Mouse (Mus musculus) stomach, embryonic 16.5 days (tissue): Measurements from ENCODE around the gene Ndufa13. TPM values are rescaled to one million over a fixed set of nuclear protein-coding genes. Genes with fewer than 3 reads are reported as not detected.

Experiments
- ATAC-seq: fragments of 200-750 bp; cut with Nextera tagmentation; 2 replicates; pipeline ENCODE4 v1.8.0; 2017; ENCODE audit warnings: moderate number of reproducible peaks, moderate TSS enrichment; ENCODE audit not compliant: insufficient read depth, low FRiP score
- H3K27ac ChIP-seq: fragments of 300-500 bp; sonication (generic); 2 replicates; pipeline ENCODE4 v1.5.1; 2014; ENCODE audit warnings: low read length
- H3K27me3 ChIP-seq: fragments of 300-500 bp; sonication (generic); 2 replicates; pipeline ENCODE4 v1.6.1; 2014; ENCODE audit warnings: low read length, control low read depth, mixed read lengths; ENCODE audit not compliant: control insufficient read depth, insufficient read depth
- H3K36me3 ChIP-seq: fragments of 300-500 bp; sonication (generic); 2 replicates; pipeline ENCODE4 v1.6.1; 2014; ENCODE audit warnings: low read length; ENCODE audit not compliant: control insufficient read depth, insufficient read depth
- H3K4me1 ChIP-seq: fragments of 300-500 bp; sonication (generic); 2 replicates; pipeline ENCODE4 v1.6.1; 2014; ENCODE audit warnings: low read length, control low read depth, mixed read lengths; ENCODE audit not compliant: control insufficient read depth, insufficient read depth
- H3K4me2 ChIP-seq: fragments of 300-500 bp; sonication (generic); 2 replicates; pipeline ENCODE4 v1.6.1; 2014; ENCODE audit warnings: low read depth, low read length, mixed read lengths
- H3K4me3 ChIP-seq: fragments of 300-500 bp; sonication (generic); replicated peaks from 2 replicates; pipeline ENCODE4 v1.5.1; 2014; ENCODE audit warnings: mild to moderate bottlenecking, low read length
- H3K9ac ChIP-seq: fragments of 300-500 bp; sonication (generic); 2 replicates; pipeline ENCODE4 v1.6.1; 2014; ENCODE audit warnings: low read length
- H3K9me3 ChIP-seq: fragments of 300-500 bp; sonication (generic); replicated peaks from 2 replicates; pipeline ENCODE4 v1.6.1; 2016; ENCODE audit warnings: low read length, control low read depth; ENCODE audit not compliant: control insufficient read depth
- WGBS: fragments of 180-500 bp; shearing (Covaris S2); extraction: QIAGEN DNeasy Blood & Tissue Kit; methylation state at CpG from one replicate; pipeline ENCODE4 v1.1.7; 2014; 5-methylcytosine and 5-hydroxymethylcytosine counted together
- polyA plus RNA-seq: library from polyadenylated mRNA; unstranded; fragments of >200 nt; fragmentation: Nextera tagmentation; extraction: Ambion mirVana; gene quantifications from 2 replicates; pipeline ENCODE4 v1.2.1, GENCODE M21; 2015

The Ndufa13 gene
- polyA plus RNA-seq, 1 experiment from 2014 or later = 193 TPM

DNA sequence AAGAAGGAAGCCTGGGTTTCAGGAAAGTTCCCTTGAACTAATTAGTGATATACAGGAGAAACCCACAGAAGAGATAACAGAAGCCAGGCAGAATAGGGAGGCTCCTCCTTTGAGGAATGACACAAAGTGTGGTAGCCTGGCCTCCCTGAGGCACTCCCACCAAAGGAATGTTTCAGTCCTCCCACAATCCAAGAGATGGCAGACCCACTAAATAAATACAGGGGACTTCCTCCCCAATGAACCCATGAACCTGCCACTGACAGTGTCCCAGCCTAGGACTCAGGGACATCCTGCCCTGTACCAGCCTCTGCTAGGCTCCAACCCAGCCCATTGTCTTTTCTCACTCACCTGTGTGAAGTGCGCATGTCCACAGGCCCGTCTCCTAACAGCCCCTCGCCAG, 33.1 kb upstream of the Ndufa13 start:
- no peak overlapping the region for H3K4me3 ChIP-seq
- no peaks in the 10 kb centered on the region for H3K36me3 ChIP-seq
- no peaks in the 10 kb centered on the region for H3K9me3 ChIP-seq
- H3K27ac ChIP-seq = peak overlapping the region; percentile 84
- H3K4me1 ChIP-seq = peaks cover 33% of the 10 kb centered on the region
- no peak overlapping the region for H3K4me2 ChIP-seq
- H3K27me3 ChIP-seq = no peaks in the 10 kb centered on the region
- WGBS = 83% methylated on average over 3 of the region's 3 CpGs
- no peak overlapping the region for H3K9ac ChIP-seq
- 0 out of 2 replicates have a peak, but pooled peaks have one; percentile 34 for ATAC-seq

DNA sequence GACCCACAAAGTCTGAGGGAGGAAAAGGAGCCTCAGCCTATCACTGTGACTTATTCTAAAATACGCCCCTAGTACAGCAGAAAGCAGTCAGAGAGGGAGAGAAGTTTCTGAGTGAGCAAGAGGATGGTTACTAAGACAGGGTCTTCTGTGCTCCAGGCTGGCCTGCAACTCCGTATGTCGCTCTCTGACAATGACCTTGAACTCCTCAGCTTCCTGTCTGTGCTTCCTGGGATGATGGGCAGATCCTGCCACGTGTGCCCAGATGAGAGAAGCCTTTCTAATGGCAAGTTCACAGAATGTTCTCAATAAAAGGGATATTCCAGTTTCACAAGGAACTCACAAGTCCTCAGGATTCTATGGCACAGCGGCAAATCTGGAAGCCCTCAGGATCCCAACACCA, 32.2 kb upstream of the Ndufa13 start:
- Histone ChIP-seq H3K4me1 (peaks cover 24% of the 10 kb centered on the region), H3K9ac (no peak overlapping the region), H3K36me3 (no peaks in the 10 kb centered on the region), H3K4me3 (no peak overlapping the region), H3K4me2 (no peak overlapping the region), H3K9me3 (no peaks in the 10 kb centered on the region), H3K27me3 (no peaks in the 10 kb centered on the region), H3K27ac (no peak overlapping the region)
- 82% methylated on average over 5 of the region's 5 CpGs for WGBS
- no peak for ATAC-seq

DNA sequence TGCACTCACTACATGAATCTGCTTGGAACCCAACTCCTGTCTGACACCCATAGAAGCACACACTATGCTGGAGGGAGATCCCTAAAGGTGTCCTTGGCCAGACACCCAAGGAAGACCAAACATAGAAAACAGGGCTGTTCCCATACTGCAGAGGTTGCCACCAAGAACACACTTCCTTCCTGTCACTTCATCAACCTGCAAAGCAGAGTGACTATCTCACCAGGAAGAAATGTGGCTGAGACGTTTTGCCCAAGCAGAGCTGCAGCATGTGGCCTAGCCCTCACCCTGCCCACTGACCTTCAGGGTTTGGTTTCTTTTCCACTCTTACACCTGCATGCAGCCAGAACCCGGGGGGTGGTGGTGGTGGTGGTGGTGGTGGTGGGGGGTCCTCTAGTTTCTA, 31.5 kb upstream of the Ndufa13 start:
- ATAC-seq = no peak
- Histone ChIP-seq H3K4me3 (no peak overlapping the region), H3K36me3 (no peaks in the 10 kb centered on the region), H3K27me3 (no peaks in the 10 kb centered on the region), H3K27ac (no peak overlapping the region; the same call in 1 of the 2 replicates), H3K4me2 (no peak overlapping the region), H3K9me3 (no peaks in the 10 kb centered on the region), H3K9ac (no peak overlapping the region), H3K4me1 (peaks cover 24% of the 10 kb centered on the region)
- WGBS = 65% methylated on average over 2 of the region's 2 CpGs

DNA sequence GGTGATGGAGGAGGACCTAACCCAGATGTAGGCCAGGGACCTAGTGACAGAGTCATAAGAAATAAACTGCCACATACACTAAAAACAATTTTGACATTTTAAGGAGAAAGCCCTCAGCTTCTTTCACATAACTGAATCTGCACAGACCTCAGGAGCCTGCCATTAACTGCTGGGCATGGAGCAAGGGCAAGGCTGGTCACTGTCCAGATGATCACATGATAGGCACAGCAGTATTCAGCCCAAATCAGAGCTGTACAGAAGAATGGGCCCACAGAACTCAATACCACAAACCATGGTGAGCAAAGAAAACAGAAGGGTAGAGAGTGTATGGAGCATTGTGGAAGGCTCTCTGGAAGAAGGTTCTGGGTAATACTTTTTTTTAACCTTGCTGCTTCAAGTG, 24.5 kb upstream of the Ndufa13 start:
- ATAC-seq = no peak
- Histone ChIP-seq H3K27me3 (no peaks in the 10 kb centered on the region), H3K36me3 (no peaks in the 10 kb centered on the region), H3K9me3 (no peaks in the 10 kb centered on the region), H3K9ac (no peak overlapping the region), H3K27ac (no peak overlapping the region), H3K4me2 (no peak overlapping the region), H3K4me3 (no peak overlapping the region), H3K4me1 (no peaks in the 10 kb centered on the region)

DNA sequence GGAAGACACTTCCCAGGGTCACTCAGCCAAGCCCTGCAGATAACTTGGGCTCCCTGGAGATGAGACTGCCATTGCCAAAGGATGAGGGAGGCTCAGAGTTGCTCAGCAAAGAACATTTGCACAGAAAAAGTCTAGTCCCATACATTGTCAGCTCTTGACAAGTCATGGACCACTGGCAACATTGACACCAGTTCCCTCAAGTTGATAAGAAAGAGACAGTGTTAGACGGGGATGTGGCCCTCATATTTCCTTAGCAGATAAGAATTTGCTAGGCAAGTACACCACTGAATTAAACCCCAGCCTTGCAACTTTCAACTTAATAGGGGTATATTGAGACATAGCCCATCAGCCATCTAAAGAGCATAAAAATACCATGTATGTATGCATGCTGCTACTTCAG, 21.6 kb upstream of the Ndufa13 start:
- Histone ChIP-seq H3K4me2 (no peak overlapping the region), H3K9ac (no peak overlapping the region), H3K4me3 (no peak overlapping the region), H3K9me3 (no peaks in the 10 kb centered on the region), H3K27ac (no peak overlapping the region), H3K36me3 (no peaks in the 10 kb centered on the region), H3K27me3 (no peaks in the 10 kb centered on the region), H3K4me1 (peaks cover 7% of the 10 kb centered on the region)
- WGBS = 52% methylated on average over 1 of the region's 1 CpGs
- ATAC-seq = no peak

DNA sequence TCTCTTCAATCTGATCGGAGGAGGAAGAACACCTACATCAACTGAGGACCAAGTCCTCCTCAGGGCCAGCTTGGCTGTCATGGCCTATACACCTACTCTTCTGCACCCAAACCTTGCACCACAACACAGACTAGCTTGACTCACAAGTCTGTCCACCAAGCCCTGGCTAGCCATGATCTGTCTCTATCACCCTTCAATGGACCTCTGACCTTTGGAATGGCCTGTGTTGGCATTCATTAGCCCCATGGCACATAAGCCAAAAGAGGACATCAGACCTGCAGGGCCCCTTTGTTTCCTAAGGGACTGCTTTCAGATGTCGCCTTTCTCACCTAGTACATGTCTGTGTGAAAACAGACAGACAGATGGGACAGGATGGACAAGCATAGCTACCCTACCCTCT, 18.8 kb upstream of the Ndufa13 start:
- Histone ChIP-seq H3K4me3 (no peak overlapping the region), H3K27me3 (no peaks in the 10 kb centered on the region), H3K4me1 (peaks cover 7% of the 10 kb centered on the region), H3K9ac (peak overlapping the region; percentile 46; the same call in 1 of the 2 replicates), H3K4me2 (no peak overlapping the region), H3K36me3 (0 out of 2 replicates have a peak, but pooled peaks cover 2% of the 10 kb centered on the region), H3K27ac (peak overlapping the region; percentile 36; the same call in 1 of the 2 replicates), H3K9me3 (no peaks in the 10 kb centered on the region)
- no peak for ATAC-seq
- 84% methylated on average over 2 of the region's 2 CpGs for WGBS

DNA sequence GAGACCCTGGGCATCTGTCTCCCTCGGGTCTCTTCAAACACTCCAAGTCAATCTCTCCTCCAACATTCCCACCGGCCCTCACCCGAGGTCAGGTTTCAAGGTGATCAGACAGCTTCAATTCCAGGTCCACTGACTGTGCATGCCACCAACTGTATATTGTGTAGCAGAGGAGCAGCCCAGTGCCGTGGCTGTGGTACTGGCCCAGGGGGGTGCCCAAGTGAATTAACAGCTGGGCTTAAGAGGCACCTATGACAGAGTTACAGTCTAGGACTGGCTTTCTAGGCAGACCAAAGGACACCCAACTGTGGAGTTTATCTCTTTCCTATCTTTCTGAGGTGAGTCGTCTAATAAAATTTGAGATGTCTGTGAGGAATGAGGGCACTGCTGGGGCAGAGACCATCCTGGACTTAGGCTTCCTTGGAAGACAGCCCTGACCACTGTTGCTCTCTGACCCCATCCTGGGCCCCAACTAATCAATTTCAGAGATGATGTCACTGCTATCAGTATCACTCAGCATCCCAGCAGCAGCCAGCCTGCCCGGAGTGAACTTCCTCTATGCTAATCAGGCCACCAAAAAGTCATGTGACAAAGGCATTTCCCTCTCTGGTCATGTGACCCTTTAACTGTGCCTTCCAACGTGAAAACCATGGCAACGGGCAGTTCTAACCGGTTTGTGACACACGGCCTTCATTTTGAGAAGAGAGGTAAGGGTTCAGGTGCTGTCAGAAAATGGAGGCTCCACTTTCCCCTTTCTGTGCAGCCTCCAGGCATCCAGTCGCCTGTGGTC, 17.7 kb upstream of the Ndufa13 start:
- Histone ChIP-seq H3K36me3 (0 out of 2 replicates have a peak, but pooled peaks cover 3% of the 10 kb centered on the region), H3K9ac (0 out of 2 replicates have a peak overlapping the region, but pooled peaks have one; percentile 15), H3K4me2 (no peak overlapping the region), H3K4me3 (no peak overlapping the region), H3K27ac (peak overlapping the region; percentile 36; the same call in 1 of the 2 replicates), H3K4me1 (peaks cover 7% of the 10 kb centered on the region), H3K27me3 (no peaks in the 10 kb centered on the region), H3K9me3 (no peaks in the 10 kb centered on the region)
- peak; percentile 37; the same call in 1 of the 2 replicates for ATAC-seq
- WGBS = 33% methylated on average over 11 of the region's 11 CpGs

DNA sequence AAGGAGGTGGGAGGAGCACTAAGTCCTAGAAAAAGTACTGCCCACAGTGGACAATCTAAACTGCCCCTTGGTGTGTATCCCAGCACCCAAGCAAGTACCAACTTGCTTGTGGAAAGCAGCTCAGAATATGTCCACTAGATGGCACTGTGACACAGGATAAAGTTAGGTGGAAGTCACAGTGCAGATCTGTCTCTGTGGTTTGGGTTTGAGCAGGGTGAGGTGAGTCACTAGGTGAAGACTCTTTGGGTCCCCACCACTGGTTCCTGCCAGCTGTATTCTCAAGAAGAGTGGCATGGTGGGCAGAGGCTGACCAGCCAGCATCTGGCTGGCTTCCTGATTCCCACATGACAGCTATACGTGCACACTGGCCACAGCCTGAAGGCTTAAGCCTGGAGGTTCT, 16.7 kb upstream of the Ndufa13 start:
- no peak overlapping the region for H3K4me2 ChIP-seq
- peaks cover 7% of the 10 kb centered on the region for H3K4me1 ChIP-seq
- WGBS = 44% methylated on average over 1 of the region's 1 CpGs
- peak; percentile 57 for ATAC-seq
- H3K27ac ChIP-seq = peak overlapping the region; percentile 48; the same call in 1 of the 2 replicates
- peaks cover 3% of the 10 kb centered on the region; the same call in 1 of the 2 replicates for H3K36me3 ChIP-seq
- no peaks in the 10 kb centered on the region for H3K27me3 ChIP-seq
- H3K9ac ChIP-seq = no peak overlapping the region
- H3K9me3 ChIP-seq = no peaks in the 10 kb centered on the region
- H3K4me3 ChIP-seq = no peak overlapping the region

DNA sequence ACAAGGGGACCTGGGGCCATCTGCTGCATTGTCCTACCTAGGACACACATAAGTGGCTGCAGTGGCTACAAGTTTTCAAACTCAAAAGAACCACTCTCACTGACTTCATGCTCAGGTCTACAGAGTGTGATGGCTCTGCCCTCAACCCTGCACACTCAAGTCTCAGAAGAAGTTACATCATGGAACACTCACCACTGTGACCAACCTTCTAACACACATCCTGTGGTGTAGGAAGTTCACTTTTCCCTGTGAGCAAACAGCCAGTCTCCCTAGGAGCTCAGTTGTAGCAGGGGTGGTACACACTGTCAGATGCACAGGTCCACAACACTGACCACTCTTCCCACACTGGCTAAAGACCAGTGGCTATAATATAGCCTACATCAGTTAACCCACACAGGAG, 16.1 kb upstream of the Ndufa13 start:
- Histone ChIP-seq H3K27me3 (no peaks in the 10 kb centered on the region), H3K9ac (no peak overlapping the region), H3K36me3 (peaks cover 6% of the 10 kb centered on the region; the same call in 1 of the 2 replicates), H3K4me1 (peaks cover 7% of the 10 kb centered on the region), H3K4me2 (no peak overlapping the region), H3K4me3 (no peak overlapping the region), H3K9me3 (no peaks in the 10 kb centered on the region), H3K27ac (no peak overlapping the region)
- ATAC-seq = 0 out of 2 replicates have a peak, but pooled peaks have one; percentile 14
